Mouse (Mus musculus) monocyte, adult 5-6 weeks (primary cell): ENCODE measurements around the gene Adsl. TPM values are rescaled to one million over a fixed set of nuclear protein-coding genes. Genes with fewer than 3 reads are reported as not detected.
A peak's percentile ranks its signal among the peaks of the same experiment; 100 is the strongest.

Source experiments
- ATAC-seq: fragments of 153-309, 156-312 bp; replicated peaks from 2 replicates; pipeline ENCODE4 v1.8.0; 2017; ENCODE audit warnings: mild to moderate bottlenecking; ENCODE audit not compliant: low TSS enrichment, insufficient number of reproducible peaks, severe bottlenecking, poor library complexity, low FRiP score
- total RNA-seq: library from RNA; stranded (forward); fragments of 200-1000, 200-491, 200-594 nt; gene quantifications from 3 replicates; pipeline ENCODE4 v1.2.3, GENCODE M21; 2017

Adsl gene
- total RNA-seq, 1 experiment from 2014 or later: 51.4 TPM

- no peak for ATAC-seq
These were observed 48.0 kb downstream of the Adsl start for GRCm38 (mm10) chr15:80996090-80996835.

GRCm38 (mm10) chr15:80997077-80997476 lies 48.8 kb downstream of the Adsl start:
- no peak for ATAC-seq

- no peak for ATAC-seq
These were observed 52.3 kb downstream of the Adsl start for GRCm38 (mm10) chr15:81000419-81001138.

GRCm38 (mm10) chr15:81006127-81006735 lies 57.9 kb downstream of the Adsl start:
- no peak for ATAC-seq

- ATAC-seq: no peak
These were observed 59.0 kb downstream of the Adsl start for GRCm38 (mm10) chr15:81007339-81007738.

GRCm38 (mm10) chr15:81007905-81008304 lies 59.6 kb downstream of the Adsl start:
- ATAC-seq: no peak

- peak; percentile 24; the same call in 1 of the 2 replicates for ATAC-seq
These were observed 60.4 kb downstream of the Adsl start for GRCm38 (mm10) chr15:81008689-81009123.

- no peak for ATAC-seq
These were observed 61.8 kb downstream of the Adsl start for GRCm38 (mm10) chr15:81010114-81010513.

GRCm38 (mm10) chr15:81011523-81011922 lies 63.2 kb downstream of the Adsl start:
- ATAC-seq: no peak

- no peak for ATAC-seq
These were observed 64.1 kb downstream of the Adsl start for GRCm38 (mm10) chr15:81012359-81012758.

GRCm38 (mm10) chr15:81013186-81013585 lies 64.9 kb downstream of the Adsl start:
- no peak for ATAC-seq

GRCm38 (mm10) chr15:81015068-81015744 lies 66.9 kb downstream of the Adsl start:
- ATAC-seq: no peak

GRCm38 (mm10) chr15:81016488-81016887 lies 68.2 kb downstream of the Adsl start:
- no peak for ATAC-seq

- no peak for ATAC-seq
These were observed 69.0 kb downstream of the Adsl start for GRCm38 (mm10) chr15:81017308-81017707.

Other genes starting within 250 kb of the Adsl start
- 42.3 to 110 TPM (median 48.2 TPM) in 3 replicates for gene Tnrc6b, start 237.2 kb upstream of the Adsl start, total RNA-seq
- 8.6 to 12.8 TPM (median 10.1 TPM) in 3 replicates for gene Sgsm3, start 29.3 kb downstream of the Adsl start, total RNA-seq
- 35.0 to 74.6 TPM (median 45.6 TPM) in 3 replicates for gene Mrtfa, start 242.3 kb downstream of the Adsl start, total RNA-seq